Mouse (Mus musculus) mature B cell (primary cell): ENCODE measurements at regions not wholly inside any gene's neighbourhood (a gene's known extent, or its start where the extent isn't known, plus 50 kb on each side); places are given as distances from the start of the nearest gene placed in this dataset.
"Not testable (repeated sequence)": the region's sequence is repeated elsewhere in the genome, so short reads cannot be mapped to it uniquely, and the experiment has no call there.

Experiments used
- in situ Hi-C: fragments of 300-500 bp; cut with MboI; formaldehyde crosslinking; loops from 2 replicates; pipeline ENCODE4 v1.14.3; 2019

GRCm38 (mm10) chr16:76958597-76959392 is 54.7 kb upstream of the Usp25 start:
- in situ Hi-C loops = no loop called here

- in situ Hi-C loops = no loop called here
Measured at GRCm38 (mm10) chr16:76957491-76957890, 56.0 kb upstream of the Usp25 start.

GRCm38 (mm10) chr16:76957090-76957489 is 56.4 kb upstream of the Usp25 start:
- in situ Hi-C loops = no loop called here

GRCm38 (mm10) chr16:76950836-76951486 is 62.5 kb upstream of the Usp25 start:
- in situ Hi-C loops = no loop called here

- in situ Hi-C loops = no loop called here
Measured at GRCm38 (mm10) chr16:76947011-76947410, 66.5 kb upstream of the Usp25 start.

GRCm38 (mm10) chr16:76938128-76938527 is 75.4 kb upstream of the Usp25 start:
- in situ Hi-C loops = no loop called here

GRCm38 (mm10) chr16:76927901-76928300 is 85.6 kb upstream of the Usp25 start:
- in situ Hi-C loops = no loop called here

GRCm38 (mm10) chr16:76920137-76920536 is 93.4 kb upstream of the Usp25 start:
- in situ Hi-C loops = not testable (repeated sequence)

- in situ Hi-C loops = no loop called here
Measured at GRCm38 (mm10) chr16:76918598-76918997, 94.9 kb upstream of the Usp25 start.

- in situ Hi-C loops = no loop called here
Measured at GRCm38 (mm10) chr16:76914311-76914710, 99.2 kb upstream of the Usp25 start.

- in situ Hi-C loops = no loop called here
Measured at GRCm38 (mm10) chr16:76905205-76905996, 108.1 kb upstream of the Usp25 start.

- in situ Hi-C loops = no loop called here
Measured at GRCm38 (mm10) chr16:76899083-76899482, 114.4 kb upstream of the Usp25 start.

GRCm38 (mm10) chr16:76896305-76896704 is 117.2 kb upstream of the Usp25 start:
- in situ Hi-C loops = no loop called here

- in situ Hi-C loops = no loop called here
Measured at GRCm38 (mm10) chr16:76895781-76896180, 117.7 kb upstream of the Usp25 start.

GRCm38 (mm10) chr16:76878576-76878975 is 134.9 kb upstream of the Usp25 start:
- in situ Hi-C loops = no loop called here

GRCm38 (mm10) chr16:76875397-76876018 is 138.0 kb upstream of the Usp25 start:
- in situ Hi-C loops = no loop called here

GRCm38 (mm10) chr16:76866465-76866802 is 147.1 kb upstream of the Usp25 start:
- in situ Hi-C loops = no loop called here

GRCm38 (mm10) chr16:76865731-76866464 is 147.6 kb upstream of the Usp25 start:
- in situ Hi-C loops = no loop called here

GRCm38 (mm10) chr16:76864392-76864791 is 149.1 kb upstream of the Usp25 start:
- in situ Hi-C loops = no loop called here

- in situ Hi-C loops = no loop called here
Measured at GRCm38 (mm10) chr16:76855797-76856196, 157.7 kb upstream of the Usp25 start.

GRCm38 (mm10) chr16:76851396-76851795 is 162.1 kb upstream of the Usp25 start:
- in situ Hi-C loops = no loop called here

- in situ Hi-C loops = no loop called here
Measured at GRCm38 (mm10) chr16:76837450-76837849, 176.1 kb upstream of the Usp25 start.
